Mouse (Mus musculus) left cerebral cortex, postnatal 4 days (tissue): ENCODE results near the gene Gm17467. TPM values are rescaled to one million over a fixed set of nuclear protein-coding genes. Genes with fewer than 3 reads are reported as not detected.
"Not testable (repeated sequence)": the region's sequence is repeated elsewhere in the genome, so short reads cannot be mapped to it uniquely, and the experiment has no call there.

Experiments used
- DNase-seq: peaks from one replicate; pipeline ENCODE4 v3.0.0-alpha.2; 2022
- intact Hi-C: fragments of 180-260 bp; cut with DNase I; formaldehyde crosslinking; loops from one replicate; pipeline ENCODE4 v1.15.1; 2025
- total RNA-seq, 2 experiments: library from RNA; stranded (reverse); gene quantifications; 2 replicates each; pipeline ENCODE4 v1.2.3; 2021

Gene Gm17467
- not detected for total RNA-seq

DNA sequence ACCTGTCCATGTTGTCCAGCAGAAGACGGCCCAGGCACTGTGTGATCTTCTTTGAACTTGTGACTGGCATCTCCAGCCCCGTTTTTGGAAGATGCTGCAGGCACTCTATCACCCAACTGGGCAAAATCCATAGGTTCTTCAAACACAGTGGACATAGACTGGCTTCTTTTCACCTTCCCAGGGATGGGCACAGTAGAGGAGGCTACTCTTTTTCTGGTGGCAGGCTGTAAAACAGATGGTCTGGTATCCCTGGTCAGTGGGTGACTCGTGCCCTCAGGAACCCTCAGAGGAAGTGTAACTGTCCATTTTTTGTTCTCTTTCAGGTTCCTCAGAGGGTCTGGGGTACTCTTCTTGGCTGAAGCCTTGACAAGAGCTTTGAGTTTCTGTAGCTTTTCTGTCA lies at the start of gene Gm17467:
Gene Gm17467 (minus strand): TSS at position 101 of the 400 bp plus-strand sequence.
- intact Hi-C loops, DNase-seq: not testable (repeated sequence)

Other genes starting within 250 kb of the Gm17467 start
- 1 to 10 TPM in 1 of 2 experiments, not detected in 1; 6.1 TPM for gene Cldn34c2, start 123.1 kb downstream of the Gm17467 start, total RNA-seq
- not detected for gene Cldn34c3, start 88.9 kb upstream of the Gm17467 start, total RNA-seq